Mouse (Mus musculus): ENCODE data around the gene Agl. TPM values are rescaled to one million over a fixed set of nuclear protein-coding genes. Genes with fewer than 3 reads are reported as not detected.

The Agl gene
- total RNA-seq (2021) = 100 to 1,000 TPM; 369 to 472 TPM
- long read RNA-seq, experiment 1, full-length matches to known transcripts = 109 of 197 reads
- long read RNA-seq, experiment 1, partial matches to known transcripts = 25 of 197 reads
- long read RNA-seq, experiment 1, other reads (novel, unspliced or antisense) = 63 of 197 reads
- long read RNA-seq, experiment 2, full-length matches to known transcripts = 74 of 160 reads
- long read RNA-seq, experiment 2, partial matches to known transcripts = 20 of 160 reads
- long read RNA-seq, experiment 2, other reads (novel, unspliced or antisense) = 66 of 160 reads

GRCm38 (mm10) chr3:116807811-116808506 lies at the start of gene Agl:
Agl (minus strand) TSS chr3:116808166.
- DNase-seq = peak; percentile 99

DNA sequence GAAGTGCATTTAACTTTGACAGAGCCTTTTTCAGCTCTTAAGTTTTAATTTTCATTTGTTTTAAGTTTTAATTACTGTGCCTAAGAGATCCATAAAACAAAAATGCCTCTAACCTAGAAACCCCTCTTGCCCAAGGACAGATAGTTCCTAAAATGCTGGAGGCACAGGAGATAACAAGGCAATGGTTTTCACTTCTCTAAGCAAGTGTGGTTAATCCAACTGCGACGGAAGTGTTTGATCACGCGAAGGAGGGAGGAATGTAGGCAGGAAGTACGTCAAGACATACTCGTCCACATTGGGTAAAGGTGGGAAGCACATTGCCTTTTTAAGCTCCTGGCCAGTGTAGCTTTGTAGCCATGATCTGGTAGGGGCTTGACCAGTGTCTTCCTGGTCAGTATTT lies 49.6 kb upstream of the Agl start:
- no peak for DNase-seq

DNA sequence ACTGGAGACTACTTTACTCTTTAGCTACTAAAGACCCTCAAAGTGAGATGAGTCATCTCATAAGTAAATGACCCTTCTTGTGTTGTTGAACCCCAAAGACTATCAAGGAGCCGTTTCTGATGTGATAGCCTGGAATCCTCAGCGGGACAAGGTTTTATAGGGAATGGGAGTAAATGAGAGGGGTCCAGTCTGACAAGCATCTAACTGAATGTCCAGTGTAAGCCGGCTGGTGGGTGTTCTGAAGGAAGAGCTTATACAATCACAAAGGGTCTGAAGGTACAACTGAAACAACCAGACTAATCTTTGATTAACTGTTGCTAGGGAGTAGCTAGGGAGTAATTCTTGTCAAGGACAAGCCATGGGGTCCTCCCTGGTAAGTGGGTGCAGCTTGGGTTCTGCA lies 44.5 kb upstream of the Agl start:
- no peak for DNase-seq

- DNase-seq = no peak
These were observed 42.4 kb upstream of the Agl start for GRCm38 (mm10) chr3:116850376-116850775.

DNA sequence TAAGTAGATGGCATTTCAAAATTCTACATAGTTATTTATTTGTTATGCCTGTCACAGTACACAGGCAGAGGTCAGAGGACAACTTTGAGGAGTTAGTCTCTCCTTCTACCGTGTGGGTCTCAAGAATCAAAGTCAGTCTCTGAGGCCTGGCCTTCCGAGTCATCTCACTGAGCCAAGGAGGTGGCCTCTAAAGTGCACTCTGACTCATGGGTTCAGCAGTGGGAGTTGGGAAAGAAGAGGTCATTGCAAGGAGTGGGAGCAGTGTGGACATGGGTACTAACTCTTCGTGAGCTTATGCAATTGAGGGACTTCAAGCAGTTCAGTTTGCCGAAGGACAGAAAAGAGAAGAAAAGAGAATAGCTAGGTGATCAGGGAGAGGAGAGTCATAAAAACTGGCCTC lies 41.0 kb upstream of the Agl start:
- no peak for DNase-seq

DNA sequence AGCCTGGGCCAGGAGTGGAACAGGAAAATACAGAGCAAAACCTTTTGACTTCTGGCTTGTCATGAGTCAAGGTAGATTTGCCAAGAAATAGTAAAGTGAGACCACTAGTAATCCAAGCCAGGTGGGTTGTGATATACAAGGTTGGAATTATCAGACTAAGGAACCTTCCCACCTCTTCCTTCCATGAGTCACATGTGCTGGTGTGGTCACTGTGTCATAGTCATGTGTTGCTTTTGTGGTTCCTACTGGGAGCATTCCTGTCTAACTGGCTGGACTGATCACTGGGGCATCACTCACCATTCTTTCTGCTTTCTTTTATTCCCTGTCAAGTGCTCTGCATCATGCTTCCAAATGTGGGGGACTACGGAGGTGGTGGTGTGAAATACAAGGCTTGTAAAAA lies 40.1 kb upstream of the Agl start:
- DNase-seq = no peak

GRCm38 (mm10) chr3:116846084-116846483 lies 38.1 kb upstream of the Agl start:
- no peak for DNase-seq

DNA sequence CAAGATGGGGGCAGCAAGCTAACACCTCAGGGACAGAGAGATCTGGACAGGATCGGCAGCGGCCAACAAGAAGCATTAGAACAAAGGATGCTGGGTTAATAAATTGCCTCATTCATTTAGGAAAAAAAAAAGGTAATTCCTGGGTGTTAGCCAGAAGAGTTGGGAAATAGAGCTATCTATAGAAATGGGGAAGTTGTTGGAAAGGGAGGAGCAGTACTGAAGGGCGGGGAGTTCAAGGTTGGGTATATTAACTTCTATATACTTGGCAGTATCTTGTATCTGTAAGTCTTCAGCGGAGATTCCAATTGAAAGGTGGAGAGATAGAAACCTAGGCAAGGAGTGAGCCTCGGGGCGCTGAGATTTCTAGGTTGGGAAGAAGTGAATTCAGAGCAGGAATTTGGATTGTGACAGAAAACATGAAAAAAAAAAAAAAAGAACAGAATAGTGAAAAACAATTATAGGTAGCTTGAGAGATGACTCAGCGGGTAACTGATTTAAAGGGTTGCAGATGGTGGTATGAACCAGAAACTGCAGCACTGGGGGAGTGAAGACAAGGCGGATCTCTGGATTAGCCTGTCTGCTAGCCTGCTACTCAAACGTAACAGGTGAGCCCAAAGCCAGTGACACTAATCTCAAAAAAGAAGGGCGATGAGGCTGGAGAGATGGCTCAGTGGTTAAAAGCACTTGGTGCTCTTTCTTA lies 37.1 kb upstream of the Agl start:
- no peak for DNase-seq

- DNase-seq = no peak
These were observed 33.3 kb upstream of the Agl start for GRCm38 (mm10) chr3:116841311-116841710.

GRCm38 (mm10) chr3:116836681-116837475 lies 28.9 kb upstream of the Agl start:
- DNase-seq = no peak

DNA sequence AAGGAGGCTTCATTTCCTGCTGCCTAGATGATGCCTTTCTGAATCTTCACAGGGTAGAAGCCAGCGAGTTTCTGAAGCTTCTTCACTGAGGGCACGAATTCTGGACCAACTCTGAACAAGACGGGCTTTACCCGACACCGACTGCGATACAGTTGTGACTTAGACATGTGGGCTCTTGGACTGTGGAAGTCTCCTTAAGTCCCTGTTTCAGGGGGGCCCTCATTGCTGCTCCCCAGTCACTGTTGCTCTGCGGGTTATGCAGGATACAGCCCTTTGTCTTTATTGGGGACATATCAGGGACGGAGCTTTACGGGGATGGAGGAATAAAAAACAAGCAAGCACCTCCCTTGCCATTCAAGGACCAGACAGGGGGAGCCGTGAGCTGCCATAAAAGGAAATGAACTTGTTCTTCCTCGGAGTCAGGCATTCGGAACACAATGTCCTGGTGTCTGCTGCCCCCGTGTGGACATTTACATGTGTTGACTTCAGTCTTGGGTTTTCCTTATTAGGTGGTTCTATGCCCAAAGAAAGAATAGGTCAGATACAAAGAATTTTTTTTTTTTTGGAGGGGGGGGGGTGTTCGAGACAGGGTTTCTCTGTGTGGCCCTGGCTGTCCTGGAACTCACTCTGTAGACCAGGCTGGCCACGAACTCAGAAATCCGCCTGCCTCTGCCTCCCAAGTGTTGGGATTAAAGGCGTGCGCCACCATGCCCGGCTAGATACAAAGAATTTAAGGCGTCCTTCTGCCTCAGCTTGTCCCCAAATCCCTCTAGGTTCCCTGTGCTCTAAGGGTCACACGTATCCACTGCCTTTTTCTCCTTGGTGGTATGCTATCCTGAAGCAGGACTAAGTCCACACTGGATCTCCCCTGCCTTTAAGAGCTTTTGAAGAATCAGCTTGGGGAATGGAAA lies 28.1 kb upstream of the Agl start:
- DNase-seq = peak; percentile 86

DNA sequence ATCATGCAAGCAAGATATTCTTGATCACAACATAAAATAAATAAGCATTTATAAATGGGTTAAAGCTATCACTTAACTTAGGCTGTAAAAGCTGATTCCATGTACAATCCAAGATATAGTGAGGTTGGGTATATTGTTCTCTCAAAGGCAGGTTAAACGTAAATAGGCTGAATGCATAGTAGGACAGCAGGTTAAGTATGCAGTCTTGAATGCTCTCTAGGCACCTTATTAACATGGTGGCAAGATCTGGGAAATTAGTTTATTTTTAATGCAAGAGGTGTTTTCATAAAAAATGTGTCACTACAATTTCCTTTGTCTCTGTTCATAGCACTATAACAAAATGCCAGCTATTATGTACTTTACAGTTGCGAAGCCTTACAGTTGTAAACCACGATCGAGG lies 27.4 kb upstream of the Agl start:
- DNase-seq = no peak

GRCm38 (mm10) chr3:116834241-116834640 lies 26.3 kb upstream of the Agl start:
- no peak for DNase-seq

DNA sequence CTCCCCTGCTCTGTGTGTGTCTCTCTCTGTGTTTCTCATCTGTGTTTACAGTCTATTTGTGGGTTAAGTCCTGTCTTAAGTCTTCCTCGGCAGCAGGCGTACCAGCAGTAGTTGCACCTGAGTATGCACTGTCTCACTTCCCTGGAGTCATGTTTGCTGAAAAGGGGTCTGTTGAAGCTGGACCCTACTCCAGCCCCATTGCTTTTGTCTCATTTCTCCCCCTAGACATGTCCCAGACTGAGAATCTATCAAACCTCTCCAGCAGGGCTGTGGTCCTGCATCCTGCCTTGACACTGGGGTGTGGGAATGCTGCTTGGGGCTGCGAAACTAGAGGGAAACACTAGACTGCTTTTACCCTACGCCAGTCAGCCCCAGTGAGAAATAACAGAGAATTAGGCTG lies 25.5 kb upstream of the Agl start:
- DNase-seq = no peak

DNA sequence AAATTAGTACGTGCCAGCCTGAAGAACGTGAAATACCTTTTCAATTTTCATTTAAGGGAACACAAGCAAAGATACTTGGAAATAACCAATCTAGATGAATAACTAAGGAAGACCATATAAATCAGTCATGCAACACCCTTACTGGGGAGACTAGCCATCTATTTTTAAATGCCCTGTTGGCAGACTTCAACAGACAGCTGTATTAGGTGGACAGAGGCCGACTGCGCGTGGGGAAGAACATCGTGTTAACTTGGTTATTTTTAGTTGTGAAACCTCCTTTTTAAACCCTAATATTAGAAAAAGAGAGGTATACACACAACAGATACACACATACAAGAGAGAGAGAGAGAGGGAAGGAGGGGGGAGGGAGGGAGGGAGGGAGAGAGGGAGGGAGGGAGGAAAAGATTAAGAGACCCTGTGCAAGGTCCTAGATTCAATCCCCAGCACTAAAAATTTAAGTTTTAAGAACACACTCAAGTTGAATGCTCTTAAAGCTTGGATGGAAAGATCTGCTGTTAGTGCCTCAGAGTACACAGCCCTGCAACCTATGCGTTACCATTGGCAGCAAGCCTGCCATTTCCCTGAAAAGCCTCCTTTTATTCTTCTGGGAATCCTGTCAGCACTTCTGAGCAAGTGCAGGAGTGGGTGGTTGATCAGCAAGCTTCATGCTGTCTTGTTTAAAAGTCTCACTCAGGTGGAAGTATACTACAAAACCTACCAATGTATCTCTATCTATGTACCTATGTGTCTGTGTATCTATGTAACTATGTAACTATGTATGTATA lies 24.8 kb upstream of the Agl start:
- DNase-seq = no peak

GRCm38 (mm10) chr3:116831324-116831723 lies 23.4 kb upstream of the Agl start:
- no peak for DNase-seq

DNA sequence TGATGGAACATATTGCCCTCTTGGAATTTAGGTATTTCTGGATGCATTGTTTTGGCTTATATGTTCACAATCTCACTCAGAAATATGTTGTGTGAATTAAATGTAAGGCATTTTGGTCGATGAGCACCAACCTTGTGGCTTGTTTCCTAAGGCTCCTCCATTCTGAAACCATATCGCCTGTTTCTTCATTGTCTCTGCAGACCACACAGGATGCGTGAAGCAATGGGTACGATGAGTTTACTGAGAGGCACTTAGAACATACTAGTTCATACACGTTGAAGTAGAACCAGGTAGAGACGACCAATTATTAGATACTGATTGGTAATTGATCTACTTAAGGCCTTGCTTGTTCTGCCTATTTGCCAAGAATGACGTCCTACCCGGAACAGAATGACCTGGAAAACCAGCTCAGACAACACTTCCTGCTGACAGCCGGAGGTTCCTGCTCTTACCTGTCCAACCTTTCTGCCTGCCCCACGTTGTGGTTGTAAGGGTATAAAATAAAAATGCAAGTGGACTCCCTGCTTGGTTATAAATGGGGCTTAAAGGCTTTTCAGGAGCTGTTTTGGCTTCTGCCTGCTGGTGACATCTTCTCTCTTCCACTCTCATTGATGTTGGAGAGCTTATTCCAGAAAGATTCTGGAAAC lies 21.4 kb upstream of the Agl start:
- DNase-seq = no peak

DNA sequence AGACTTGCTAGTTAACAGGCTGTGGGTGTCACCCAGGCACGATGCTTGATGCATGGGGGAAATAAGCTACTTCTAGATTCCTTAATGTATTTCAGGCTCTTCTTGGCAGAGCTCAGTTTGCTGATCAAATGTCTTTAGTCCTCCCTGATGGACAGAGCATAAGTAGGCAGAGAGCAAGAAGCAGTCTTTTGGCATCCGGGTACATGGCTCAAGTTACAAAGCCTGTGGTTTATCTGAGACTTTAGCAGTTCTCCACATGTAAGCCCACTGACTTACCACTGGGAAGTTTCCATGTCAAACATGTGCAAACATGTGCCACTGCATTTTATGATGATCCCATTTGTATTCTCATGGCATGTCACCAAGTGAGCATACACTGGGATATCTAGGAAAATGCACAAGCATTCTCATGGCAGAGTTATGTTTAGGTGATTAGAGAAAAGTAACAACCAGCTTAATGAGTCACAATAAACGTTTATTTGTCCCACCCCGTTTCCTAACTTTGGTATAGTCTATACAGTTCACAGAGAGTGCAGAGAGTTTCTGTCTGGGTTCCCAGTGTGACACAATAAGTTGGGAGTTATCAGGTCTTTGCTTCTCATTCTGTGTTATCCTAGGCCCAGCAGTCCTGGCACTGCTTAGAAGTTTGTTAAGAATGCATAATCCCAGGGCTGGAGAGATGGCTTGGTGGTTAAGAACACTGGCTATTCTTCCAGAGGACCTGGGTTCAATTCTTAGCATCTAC lies 18.7 kb upstream of the Agl start:
- DNase-seq = no peak

- DNase-seq = no peak
These were observed 9.3 kb upstream of the Agl start for GRCm38 (mm10) chr3:116817231-116817630.

All from gastrocnemius, postnatal 10 days (tissue).